Mouse (Mus musculus) granulocyte monocyte progenitor cell, adult 5-6 weeks (primary cell): ENCODE measurements around the gene Tyw1. TPM values are rescaled to one million over a fixed set of nuclear protein-coding genes. Genes with fewer than 3 reads are reported as not detected.

Experiments
- ATAC-seq: replicated peaks from 2 replicates; pipeline ENCODE4 v1.8.0; 2016; ENCODE audit warnings: mild to moderate bottlenecking, moderate TSS enrichment, inconsistent platforms; ENCODE audit not compliant: poor library complexity, severe bottlenecking
- total RNA-seq, 2 experiments: library from RNA; stranded (forward) in 1 of 2; stranded (reverse) in 1 of 2; fragments of 200-712, 200-1000 nt in 1 of 2; fragments of >200 nt in 1 of 2; fragmentation: Nextera tagmentation in 1 of 2; gene quantifications; 2 replicates each; pipeline ENCODE4 v1.2.3; 2014 to 2017

Gene Tyw1
- total RNA-seq, 2 experiments from 2014 or later, result 16.7 to 31.9 TPM

- no peak for ATAC-seq
Measured at GRCm38 (mm10) chr5:130310077-130310476, 54.7 kb downstream of the Tyw1 start.

- no peak for ATAC-seq
Measured at GRCm38 (mm10) chr5:130310827-130311226, 55.4 kb downstream of the Tyw1 start.

- ATAC-seq, result no peak
Measured at GRCm38 (mm10) chr5:130313488-130313887, 58.1 kb downstream of the Tyw1 start.

- ATAC-seq, result no peak; the same call in 1 of the 2 replicates
Measured at GRCm38 (mm10) chr5:130314926-130315325, 59.5 kb downstream of the Tyw1 start.

GRCm38 (mm10) chr5:130316321-130316720 lies 60.9 kb downstream of the Tyw1 start:
- no peak for ATAC-seq

- no peak for ATAC-seq
Measured at GRCm38 (mm10) chr5:130319783-130320182, 64.4 kb downstream of the Tyw1 start.

GRCm38 (mm10) chr5:130320485-130320884 lies 65.1 kb downstream of the Tyw1 start:
- peak; percentile 88 for ATAC-seq

- ATAC-seq, result no peak
Measured at GRCm38 (mm10) chr5:130325486-130325885, 70.1 kb downstream of the Tyw1 start.

GRCm38 (mm10) chr5:130327615-130328263 lies 72.3 kb downstream of the Tyw1 start:
- no peak for ATAC-seq

GRCm38 (mm10) chr5:130328366-130328765 lies 72.9 kb downstream of the Tyw1 start:
- no peak for ATAC-seq

GRCm38 (mm10) chr5:130329889-130330288 lies 74.5 kb downstream of the Tyw1 start:
- ATAC-seq, result peak; percentile 53

GRCm38 (mm10) chr5:130330801-130331200 lies 75.4 kb downstream of the Tyw1 start:
- no peak for ATAC-seq

GRCm38 (mm10) chr5:130331206-130331605 lies 75.8 kb downstream of the Tyw1 start:
- ATAC-seq, result no peak

- no peak for ATAC-seq
Measured at GRCm38 (mm10) chr5:130333566-130333965, 78.1 kb downstream of the Tyw1 start.

- no peak for ATAC-seq
Measured at GRCm38 (mm10) chr5:130333971-130334370, 78.6 kb downstream of the Tyw1 start.

GRCm38 (mm10) chr5:130335462-130335861 lies 80.0 kb downstream of the Tyw1 start:
- no peak for ATAC-seq

- no peak for ATAC-seq
Measured at GRCm38 (mm10) chr5:130340656-130341055, 85.2 kb downstream of the Tyw1 start.

- peak; percentile 17; the same call in 1 of the 2 replicates for ATAC-seq
Measured at GRCm38 (mm10) chr5:130344999-130345398, 89.6 kb downstream of the Tyw1 start.

GRCm38 (mm10) chr5:130345871-130346270 lies 90.5 kb downstream of the Tyw1 start:
- ATAC-seq, result no peak

- ATAC-seq, result no peak
Measured at GRCm38 (mm10) chr5:130355223-130355622, 99.8 kb downstream of the Tyw1 start.

GRCm38 (mm10) chr5:130363111-130363510 lies 107.7 kb downstream of the Tyw1 start:
- no peak for ATAC-seq

GRCm38 (mm10) chr5:130363773-130364172 lies 108.4 kb downstream of the Tyw1 start:
- ATAC-seq, result no peak
